8 mouse cellular contexts compared by ENCODE assay signal in the genomic region with DNA sequence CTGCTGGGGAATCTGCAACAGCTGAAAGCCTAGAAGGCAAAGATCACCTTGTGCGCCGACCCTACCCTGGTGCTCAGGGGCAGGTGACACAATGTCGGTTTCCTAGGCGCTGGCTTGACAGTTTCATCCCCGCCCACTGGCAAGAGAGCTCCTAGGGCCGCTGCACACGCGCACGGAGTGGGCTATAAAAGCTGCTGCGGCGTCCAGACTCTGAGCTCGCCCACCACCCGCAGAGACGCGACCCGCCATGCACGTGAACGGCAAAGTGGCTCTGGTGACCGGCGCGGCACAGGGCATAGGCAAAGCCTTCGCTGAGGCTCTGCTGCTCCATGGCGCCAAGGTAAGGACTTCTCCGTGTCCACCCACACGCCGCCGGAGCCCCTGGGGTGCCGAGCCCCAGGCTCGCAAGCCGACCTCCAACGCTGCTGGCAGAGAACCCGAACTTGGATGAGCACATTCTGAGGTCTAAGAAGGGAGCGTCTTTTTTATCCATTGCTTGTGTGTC. TPM values are rescaled to one million over a fixed set of nuclear protein-coding genes. Genes with fewer than 3 reads are reported as not detected.
DNase-seq lines count a peak whose midpoint lies in the region; ATAC-seq lines count a peak whose summit lies in the region.

A gene (plus strand): TSS at position 213 of the 505 bp plus-strand sequence.

- WGBS in embryonic facial prominence, embryonic 10.5 days, result under 1% methylated on average over 33 of the region's 33 CpGs
- WGBS in liver, embryonic 12.5 days (ENCODE audit: insufficient replicate concordance), result under 1% methylated on average over 33 of the region's 33 CpGs

- H3K9me3 ChIP-seq in embryonic facial prominence, embryonic 10.5 days, result no peaks in the 10 kb centered on the region
- no peaks in the 10 kb centered on the region for H3K9me3 ChIP-seq in liver, embryonic 12.5 days (replicated peaks)

- H3K27ac ChIP-seq in embryonic facial prominence, embryonic 10.5 days (replicated peaks), result peak within 1 kb of the TSS; percentile 75
- H3K27ac ChIP-seq in liver, embryonic 12.5 days, result no peak within 1 kb of the TSS

- H3K36me3 ChIP-seq in embryonic facial prominence, embryonic 10.5 days (replicated peaks), result no peaks in the 10 kb centered on the region
- no peaks in the 10 kb centered on the region for H3K36me3 ChIP-seq in liver, embryonic 12.5 days

- peak; percentile 58 to 62 for DNase-seq in cerebellum, postnatal 14 days
- no peak for DNase-seq in cerebellum, adult 9-11 months
- DNase-seq in embryonic facial prominence, embryonic 10.5 days (ENCODE audit: low spot score), result peak; percentile 73
- DNase-seq in kidney, adult 18-20 months, result peak; percentile 57
- DNase-seq in urinary bladder, adult 18-20 months (ENCODE audit: low spot score in 2 of 2), result peak; percentile 70 to 74

- ATAC-seq in granulocyte monocyte progenitor cell, adult 5-6 weeks (replicated peaks; ENCODE audit: poor library complexity, severe bottlenecking), result peak; percentile 45
- ATAC-seq in liver, embryonic 12.5 days, result peak; percentile 52; the same call in 1 of the 2 replicates
- 0 out of 2 replicates have a peak, but pooled peaks have one; percentile 34 for ATAC-seq in monocyte, adult 5-6 weeks (replicated peaks; ENCODE audit: insufficient number of reproducible peaks, low FRiP score, low TSS enrichment, poor library complexity, severe bottlenecking)

- peak within 1 kb of the TSS; percentile 69 for H3K4me3 ChIP-seq in embryonic facial prominence, embryonic 10.5 days
- H3K4me3 ChIP-seq in liver, embryonic 12.5 days, result peak within 1 kb of the TSS; percentile 54

- peak within 1 kb of the TSS; percentile 60; the same call in 1 of the 2 replicates for H3K9ac ChIP-seq in liver, embryonic 12.5 days

- peak within 1 kb of the TSS; percentile 68 for H3K4me2 ChIP-seq in liver, embryonic 12.5 days

- H3K27me3 ChIP-seq in embryonic facial prominence, embryonic 10.5 days (replicated peaks; ENCODE audit: low read depth, poor library complexity, severe bottlenecking), result peaks cover 46% of the 10 kb centered on the region
- peaks cover 18% of the 10 kb centered on the region for H3K27me3 ChIP-seq in liver, embryonic 12.5 days (replicated peaks)

- peaks cover 20% of the 10 kb centered on the region for H3K4me1 ChIP-seq in embryonic facial prominence, embryonic 10.5 days
- no peaks in the 10 kb centered on the region for H3K4me1 ChIP-seq in liver, embryonic 12.5 days

RNA-seq across cellular contexts. Expression of the gene that starts here (rescaled TPM):
- polyA plus RNA-seq in embryonic facial prominence, embryonic 10.5 days (2016; fragmentation: Nextera tagmentation; extraction: Ambion mirVana), result 10.3 and 21.4 TPM in 2 replicates
- total RNA-seq in granulocyte monocyte progenitor cell, adult 5-6 weeks (2014; fragmentation: Nextera tagmentation), result 1.2 TPM in 1 of 2 replicates, not detected in the other
- 0.62 and 1.3 TPM in 2 replicates for total RNA-seq in granulocyte monocyte progenitor cell, adult 5-6 weeks (2017)
- polyA plus RNA-seq in liver, embryonic 12.5 days (2016; fragmentation: Nextera tagmentation; extraction: Ambion mirVana), result 19.0 and 19.7 TPM in 2 replicates
- total RNA-seq in monocyte, adult 5-6 weeks (2017), result 242 to 457 TPM (median 369 TPM) in 3 replicates

Comparison
In these comparisons a context has a peak if more than half of its experiments do, and no peak if none do; other contexts are left out.
1. RNA of the gene that starts here (total RNA-seq): 242 to 457 TPM in monocyte, adult 5-6 weeks; 0.62 to 1.3 TPM in granulocyte monocyte progenitor cell, adult 5-6 weeks; every median in the first group is over 100 times any median in the second.
2. Peak in every context shown above with its lines, with median percentiles within 50 percentile points of each other: ATAC-seq.